Mouse (Mus musculus) embryonic facial prominence, embryonic 15.5 days (tissue): ENCODE results near the gene Akt1s1. TPM values are rescaled to one million over a fixed set of nuclear protein-coding genes. Genes with fewer than 3 reads are reported as not detected.
A peak's percentile ranks its signal among the peaks of the same experiment; 100 is the strongest.
"Not testable (repeated sequence)": the region's sequence is repeated elsewhere in the genome, so short reads cannot be mapped to it uniquely, and the experiment has no call there.

ENCODE experiments used
- ATAC-seq: fragments of 200-750 bp; cut with Nextera tagmentation; 2 replicates; pipeline ENCODE4 v1.8.0; 2017; ENCODE audit warnings: low read depth, moderate TSS enrichment; ENCODE audit not compliant: insufficient number of reproducible peaks, low FRiP score, low TSS enrichment
- H3K27ac ChIP-seq: fragments of 300-500 bp; sonication (generic); replicated peaks from 2 replicates; pipeline ENCODE4 v1.5.1; 2015; ENCODE audit warnings: mild to moderate bottlenecking, inconsistent platforms
- H3K27me3 ChIP-seq: fragments of 300-500 bp; sonication (generic); 2 replicates; pipeline ENCODE4 v1.6.1; 2015; ENCODE audit warnings: inconsistent platforms
- H3K36me3 ChIP-seq: fragments of 300-500 bp; sonication (generic); 2 replicates; pipeline ENCODE4 v1.6.1; 2015; ENCODE audit warnings: mild to moderate bottlenecking, inconsistent platforms
- H3K4me1 ChIP-seq: fragments of 300-500 bp; sonication (generic); 2 replicates; pipeline ENCODE4 v1.6.1; 2015; ENCODE audit warnings: inconsistent platforms
- H3K4me2 ChIP-seq: fragments of 300-500 bp; sonication (generic); replicated peaks from 2 replicates; pipeline ENCODE4 v1.6.1; 2015; ENCODE audit warnings: mild to moderate bottlenecking, inconsistent platforms
- H3K4me3 ChIP-seq: fragments of 300-500 bp; sonication (generic); replicated peaks from 2 replicates; pipeline ENCODE4 v1.5.1; 2015; ENCODE audit warnings: mild to moderate bottlenecking, inconsistent platforms
- H3K9ac ChIP-seq: fragments of 300-500 bp; sonication (generic); 2 replicates; pipeline ENCODE4 v1.6.1; 2015; ENCODE audit warnings: inconsistent platforms
- H3K9me3 ChIP-seq: fragments of 300-500 bp; sonication (generic); replicated peaks from 2 replicates; pipeline ENCODE4 v1.6.1; 2016; ENCODE audit warnings: inconsistent platforms
- WGBS: fragments of 180-500 bp; shearing (Covaris S2); methylation state at CpG from one replicate; pipeline ENCODE4 v1.1.7; 2015; 5-methylcytosine and 5-hydroxymethylcytosine counted together
- polyA plus RNA-seq: library from polyadenylated mRNA; unstranded; fragments of >200 nt; fragmentation: Nextera tagmentation; extraction: Ambion mirVana; gene quantifications from 2 replicates; pipeline ENCODE4 v1.2.1, GENCODE M21; 2015

Akt1s1 gene
- polyA plus RNA-seq, 1 experiment from 2014 or later = 127 TPM

DNA sequence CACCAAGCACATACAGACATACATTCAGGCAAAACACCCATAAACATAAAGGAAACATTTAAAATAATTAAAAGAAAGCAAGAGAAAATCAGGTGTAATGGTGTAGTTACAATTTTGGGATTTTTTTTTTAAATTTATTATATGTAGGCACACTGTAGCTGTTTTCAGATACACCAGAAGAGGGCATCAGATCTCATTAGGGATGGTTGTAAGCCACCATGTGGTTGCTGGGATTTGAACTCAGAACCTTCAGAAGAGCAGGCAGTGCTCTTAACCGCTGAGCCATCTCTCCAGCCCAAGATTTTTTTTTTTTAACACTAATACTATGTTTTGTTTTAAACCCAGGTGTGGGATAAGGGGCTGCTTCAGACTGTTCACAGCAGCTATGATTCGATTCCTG, 23.0 kb downstream of the Akt1s1 start:
- WGBS = 79% methylated on average over 2 of the region's 2 CpGs
- not testable (repeated sequence) for H3K9ac ChIP-seq, H3K9me3 ChIP-seq, ATAC-seq, H3K27me3 ChIP-seq, H3K4me3 ChIP-seq, H3K27ac ChIP-seq, H3K4me2 ChIP-seq
- peaks cover 11% of the 10 kb centered on the region; the same call in 1 of the 2 replicates for H3K36me3 ChIP-seq
- H3K4me1 ChIP-seq = peaks cover 23% of the 10 kb centered on the region

DNA sequence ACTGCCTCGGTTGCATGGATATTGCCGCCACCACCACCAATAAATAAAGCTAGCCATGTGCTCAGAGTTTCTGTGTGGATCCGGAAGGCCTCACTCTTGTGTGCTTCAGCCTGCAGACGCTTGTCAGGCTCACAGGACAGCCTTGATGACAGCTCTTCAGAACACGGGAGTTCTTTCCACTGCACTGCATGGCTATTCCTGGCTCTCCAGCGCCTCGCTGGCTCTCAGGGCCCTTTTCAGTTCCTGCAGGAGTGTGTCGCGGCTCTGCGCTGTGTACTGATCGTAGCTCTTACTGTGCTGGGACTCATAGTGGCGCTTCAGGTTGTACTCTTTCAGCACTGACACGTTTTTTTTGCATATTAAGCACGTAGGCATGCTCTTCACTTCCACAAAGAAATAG, 29.0 kb downstream of the Akt1s1 start:
- H3K27me3 ChIP-seq = no peaks in the 10 kb centered on the region
- WGBS = 90% methylated on average over 14 of the region's 14 CpGs
- ATAC-seq = no peak

DNA sequence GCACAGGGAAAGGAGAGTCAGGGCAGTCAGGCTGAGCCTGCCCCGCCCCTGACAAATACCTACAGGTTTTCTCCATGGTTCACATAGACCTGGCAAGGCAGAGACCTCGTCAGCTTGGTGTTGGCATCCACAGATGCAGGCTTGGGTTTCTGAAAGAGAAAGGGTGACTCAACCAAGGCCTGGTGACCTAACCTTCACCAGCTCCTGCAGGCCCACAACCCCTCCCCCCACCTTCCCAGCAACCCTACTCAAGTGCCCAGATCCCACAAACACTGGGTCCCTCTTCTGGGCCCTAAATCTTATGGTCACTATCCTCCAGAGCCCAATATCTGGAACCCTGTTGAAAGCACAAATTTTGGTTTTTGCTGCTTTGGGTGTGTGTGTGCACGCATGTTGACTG, 34.2 kb downstream of the Akt1s1 start:
- no peak for ATAC-seq
- WGBS = 95% methylated on average over 3 of the region's 3 CpGs

More for the DNA sequence above, 29.0 kb downstream of the Akt1s1 start:
- Histone ChIP-seq H3K36me3 (peaks cover 69% of the 10 kb centered on the region), H3K4me3 (no peak overlapping the region), H3K27ac (no peak overlapping the region), H3K9me3 (no peaks in the 10 kb centered on the region), H3K4me2 (no peak overlapping the region), H3K4me1 (0 out of 2 replicates have a peak, but pooled peaks cover 4% of the 10 kb centered on the region), H3K9ac (no peak overlapping the region)

DNA sequence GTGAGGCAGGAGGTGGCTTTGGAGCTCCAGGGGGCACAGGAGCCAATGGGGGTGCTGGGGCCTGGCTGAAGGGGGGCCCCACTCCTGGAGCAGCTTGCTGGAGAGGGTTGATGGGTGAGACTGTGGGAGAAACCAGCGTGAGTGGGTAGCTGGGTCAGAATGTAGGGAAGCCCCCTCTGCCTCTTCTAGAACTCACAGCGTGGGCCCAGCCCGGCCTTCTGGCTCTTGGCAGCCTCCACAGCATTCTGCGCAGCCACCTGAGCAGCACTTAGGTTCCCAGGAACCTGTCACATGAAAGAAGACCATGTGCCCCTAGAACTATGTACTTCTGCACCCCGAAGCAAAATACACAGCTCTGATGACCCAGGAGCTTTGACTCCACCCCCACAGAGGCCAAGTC, 35.8 kb downstream of the Akt1s1 start:
- Histone ChIP-seq H3K36me3 (peaks cover 86% of the 10 kb centered on the region), H3K9ac (no peak overlapping the region), H3K4me1 (0 out of 2 replicates have a peak, but pooled peaks cover 6% of the 10 kb centered on the region), H3K4me2 (no peak overlapping the region), H3K9me3 (no peaks in the 10 kb centered on the region), H3K27me3 (no peaks in the 10 kb centered on the region), H3K27ac (no peak overlapping the region), H3K4me3 (no peak overlapping the region)
- no peak for ATAC-seq
- 87% methylated on average over 5 of the region's 5 CpGs for WGBS

More for the DNA sequence above, 34.2 kb downstream of the Akt1s1 start:
- H3K36me3 ChIP-seq = peaks cover 87% of the 10 kb centered on the region
- H3K4me2 ChIP-seq = no peak overlapping the region
- no peaks in the 10 kb centered on the region for H3K9me3 ChIP-seq
- no peak overlapping the region for H3K27ac ChIP-seq
- H3K4me3 ChIP-seq = no peak overlapping the region
- no peaks in the 10 kb centered on the region for H3K4me1 ChIP-seq
- no peaks in the 10 kb centered on the region for H3K27me3 ChIP-seq
- no peak overlapping the region for H3K9ac ChIP-seq

DNA sequence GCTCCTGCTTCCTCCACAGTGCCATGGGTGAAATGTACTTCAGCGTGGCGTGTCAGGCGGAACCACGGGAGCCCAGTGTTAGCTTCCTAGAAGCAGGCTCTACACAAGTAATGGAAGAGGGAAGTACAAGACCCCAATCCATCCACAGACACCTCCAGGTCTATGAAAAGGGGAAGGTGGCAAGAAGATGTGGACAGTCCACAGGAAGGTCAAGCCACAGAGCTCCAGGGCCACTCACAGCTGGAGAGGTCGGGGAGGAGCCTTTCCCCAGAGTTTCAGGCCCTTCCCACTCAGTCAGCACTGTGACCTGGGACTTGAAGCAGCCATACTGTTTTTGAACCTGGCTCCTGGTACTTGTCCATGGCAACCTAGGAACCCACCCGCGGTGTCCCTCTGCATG, 38.2 kb downstream of the Akt1s1 start:
- no peak overlapping the region for H3K4me2 ChIP-seq
- H3K27me3 ChIP-seq = no peaks in the 10 kb centered on the region
- no peak overlapping the region for H3K9ac ChIP-seq
- 0 out of 2 replicates have a peak overlapping the region, but pooled peaks have one; percentile 22 for H3K27ac ChIP-seq
- H3K9me3 ChIP-seq = no peaks in the 10 kb centered on the region
- 90% methylated on average over 7 of the region's 7 CpGs for WGBS
- H3K36me3 ChIP-seq = peaks cover 63% of the 10 kb centered on the region
- H3K4me1 ChIP-seq = peaks cover 21% of the 10 kb centered on the region
- ATAC-seq = no peak
- no peak overlapping the region for H3K4me3 ChIP-seq

DNA sequence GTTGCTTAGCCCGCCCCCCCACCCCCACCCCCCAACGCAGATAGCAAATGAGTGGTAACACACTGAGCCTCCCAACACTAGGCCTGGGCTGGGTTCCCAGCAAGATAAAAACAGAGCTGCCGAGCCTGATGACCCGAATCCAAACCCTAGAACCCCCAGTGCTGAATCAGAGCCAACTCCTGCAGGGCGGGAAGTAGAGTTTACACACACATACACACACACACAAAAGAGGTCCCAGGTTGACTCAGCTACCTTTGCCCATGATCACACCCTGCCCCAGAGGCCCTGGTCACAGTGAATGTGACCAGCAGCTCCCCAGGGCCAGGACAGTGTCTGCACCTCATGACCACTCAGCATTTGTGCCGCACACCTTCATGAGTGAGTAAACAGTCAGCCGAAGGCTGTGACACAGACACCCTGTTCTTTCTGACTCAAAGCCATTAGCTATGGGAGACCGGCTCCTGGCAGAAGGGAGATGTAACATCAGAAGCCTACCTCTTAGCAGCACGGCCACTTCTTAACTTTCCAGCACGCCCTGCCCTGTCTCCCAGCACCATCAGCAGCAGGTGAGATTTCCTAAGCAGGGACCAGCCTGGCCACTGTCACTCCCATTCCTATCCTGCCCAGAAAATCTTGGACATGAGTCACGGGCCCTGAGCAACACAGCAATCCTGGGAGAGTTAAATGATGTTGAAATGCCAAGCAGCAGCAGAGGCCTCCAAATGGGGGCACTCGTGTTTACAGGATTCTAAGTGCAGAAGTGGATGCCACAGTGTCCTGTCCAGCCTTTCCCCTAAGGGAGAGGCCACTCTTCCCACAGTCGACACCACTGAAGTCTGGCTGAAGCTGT, 39.7 kb downstream of the Akt1s1 start:
- 88% methylated on average over 13 of the region's 13 CpGs for WGBS
- H3K27me3 ChIP-seq = no peaks in the 10 kb centered on the region
- H3K4me1 ChIP-seq = peaks cover 26% of the 10 kb centered on the region
- no peak overlapping the region for H3K4me3 ChIP-seq
- no peak for ATAC-seq
- H3K36me3 ChIP-seq = peaks cover 49% of the 10 kb centered on the region
- H3K9ac ChIP-seq = no peak overlapping the region
- no peak overlapping the region for H3K4me2 ChIP-seq
- H3K9me3 ChIP-seq = no peaks in the 10 kb centered on the region
- H3K27ac ChIP-seq = no peak overlapping the region

DNA sequence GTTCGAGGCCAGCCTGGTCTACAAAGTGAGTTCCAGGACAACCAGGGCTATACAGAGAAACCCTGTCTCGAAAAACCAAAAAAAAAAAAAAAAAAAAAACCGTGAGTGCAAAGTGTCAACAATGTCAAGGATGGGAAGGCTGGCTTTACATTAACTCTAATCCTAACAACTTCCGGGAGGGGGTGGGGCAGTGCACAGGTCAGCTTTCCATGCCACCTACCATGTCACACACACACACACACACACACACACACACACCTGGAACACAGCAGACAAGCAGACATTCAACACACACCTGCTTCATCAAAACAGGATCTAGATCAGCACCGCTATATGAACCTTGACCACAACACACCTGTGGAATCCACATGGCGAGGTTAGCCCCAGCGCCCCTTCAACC, 41.4 kb downstream of the Akt1s1 start:
- ATAC-seq = no peak
- WGBS = 82% methylated on average over 6 of the region's 7 CpGs

DNA sequence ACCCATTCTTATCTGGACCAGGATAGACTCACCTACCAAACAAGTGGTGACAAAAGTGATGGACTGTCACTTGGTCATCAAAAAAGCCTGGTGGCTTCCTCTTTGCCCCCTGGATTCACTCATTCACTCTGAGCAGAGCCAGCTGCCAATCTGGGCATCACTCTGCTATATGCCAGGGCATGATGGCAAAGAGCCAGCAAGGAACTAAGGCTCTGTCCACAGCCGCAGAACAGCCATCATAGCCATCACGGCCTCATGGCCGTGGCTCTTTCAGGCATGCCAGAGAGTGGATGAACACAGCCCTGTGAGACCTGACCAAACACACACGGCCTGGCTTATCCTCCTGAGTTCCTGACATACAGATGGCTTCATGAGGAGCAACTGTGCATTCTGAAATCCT, 41.9 kb downstream of the Akt1s1 start:
- no peak for ATAC-seq
- no peak overlapping the region for H3K27ac ChIP-seq
- H3K9ac ChIP-seq = peak overlapping the region; percentile 66; the same call in 1 of the 2 replicates
- 78% methylated on average over 4 of the region's 4 CpGs for WGBS
- no peaks in the 10 kb centered on the region for H3K27me3 ChIP-seq
- H3K4me1 ChIP-seq = peaks cover 34% of the 10 kb centered on the region
- H3K4me2 ChIP-seq = peak overlapping the region; percentile 69
- peaks cover 30% of the 10 kb centered on the region for H3K36me3 ChIP-seq
- no peaks in the 10 kb centered on the region for H3K9me3 ChIP-seq
- H3K4me3 ChIP-seq = peak overlapping the region; percentile 78

More for the DNA sequence above, 41.4 kb downstream of the Akt1s1 start:
- Histone ChIP-seq H3K27ac (no peak overlapping the region), H3K4me1 (peaks cover 31% of the 10 kb centered on the region), H3K9me3 (no peaks in the 10 kb centered on the region), H3K4me3 (peak overlapping the region; percentile 78; the same call in 1 of the 2 replicates), H3K9ac (no peak overlapping the region), H3K4me2 (no peak overlapping the region), H3K27me3 (no peaks in the 10 kb centered on the region), H3K36me3 (peaks cover 35% of the 10 kb centered on the region)

DNA sequence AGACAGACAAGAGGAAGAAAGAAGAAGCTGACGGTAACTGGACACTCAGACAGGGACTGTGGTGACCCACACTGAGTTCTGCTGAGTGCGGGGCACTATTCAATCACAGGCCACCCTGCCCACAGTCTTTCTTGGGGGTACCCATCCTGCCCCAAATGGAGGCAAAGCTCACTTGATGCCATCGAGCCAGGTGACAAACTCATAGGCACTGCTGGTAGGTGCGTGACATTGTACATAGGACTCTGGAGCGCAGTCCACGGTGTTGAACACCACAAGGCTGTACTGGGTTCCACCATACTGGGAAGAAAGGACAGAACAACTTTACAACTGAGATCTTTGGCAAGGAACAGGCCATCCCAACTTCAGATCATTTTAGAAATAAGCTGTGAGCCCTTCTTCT, 42.8 kb downstream of the Akt1s1 start:
- Histone ChIP-seq H3K36me3 (peaks cover 25% of the 10 kb centered on the region), H3K4me3 (peak overlapping the region; percentile 78), H3K4me2 (peak overlapping the region; percentile 69), H3K9me3 (no peaks in the 10 kb centered on the region), H3K27ac (peak overlapping the region; percentile 100; the same call in 1 of the 2 replicates), H3K27me3 (no peaks in the 10 kb centered on the region), H3K9ac (peak overlapping the region; percentile 66), H3K4me1 (peaks cover 39% of the 10 kb centered on the region)
- WGBS = 12% methylated on average over 6 of the region's 6 CpGs
- ATAC-seq = no peak

DNA sequence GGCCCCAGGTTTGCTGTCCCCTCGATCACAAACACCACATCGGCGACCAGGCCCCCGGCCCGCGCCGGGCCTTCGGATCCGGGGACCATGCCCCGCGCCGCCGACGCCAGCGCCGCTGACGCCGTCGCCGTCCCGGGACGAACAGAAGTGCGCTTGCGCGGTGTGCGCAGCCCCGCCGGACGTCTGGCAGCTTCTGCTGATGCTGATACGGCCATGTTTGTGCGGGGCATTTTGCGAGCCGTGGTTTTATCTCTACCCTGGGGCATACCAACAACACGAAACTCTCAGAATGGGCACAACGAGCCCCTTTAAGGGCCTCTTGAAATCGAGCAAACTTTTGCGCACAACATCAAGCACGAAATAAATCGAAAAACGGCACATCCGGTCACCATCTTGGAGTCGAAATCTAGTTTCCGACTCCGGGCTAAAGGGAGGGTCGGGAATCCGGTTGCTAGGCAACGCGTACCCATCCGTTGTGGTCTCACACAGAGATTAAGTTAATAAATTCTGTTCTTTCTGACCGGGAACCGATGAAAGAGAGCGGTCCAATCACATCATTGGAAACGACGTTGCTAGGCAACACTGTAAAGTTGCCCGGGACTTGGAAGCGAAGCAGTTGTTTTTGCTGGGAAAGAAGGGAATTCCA, 43.6 kb downstream of the Akt1s1 start, which contains the start of gene Med25:
Gene Med25, minus strand, starts transcription at position 437 of the 646 bp plus-strand sequence.
- peaks cover 47% of the 10 kb centered on the region for H3K4me1 ChIP-seq
- H3K4me2 ChIP-seq = peak within 1 kb of the TSS; percentile 69
- under 1% methylated on average over 56 of the region's 56 CpGs for WGBS
- no peaks in the 10 kb centered on the region for H3K27me3 ChIP-seq
- peak within 1 kb of the TSS; percentile 78 for H3K4me3 ChIP-seq
- no peaks in the 10 kb centered on the region for H3K9me3 ChIP-seq
- peak within 1 kb of the TSS; percentile 100 for H3K27ac ChIP-seq
- peak within 1 kb of the TSS; percentile 66 for H3K9ac ChIP-seq
- H3K36me3 ChIP-seq = peaks cover 17% of the 10 kb centered on the region
- ATAC-seq = peak; percentile 83

DNA sequence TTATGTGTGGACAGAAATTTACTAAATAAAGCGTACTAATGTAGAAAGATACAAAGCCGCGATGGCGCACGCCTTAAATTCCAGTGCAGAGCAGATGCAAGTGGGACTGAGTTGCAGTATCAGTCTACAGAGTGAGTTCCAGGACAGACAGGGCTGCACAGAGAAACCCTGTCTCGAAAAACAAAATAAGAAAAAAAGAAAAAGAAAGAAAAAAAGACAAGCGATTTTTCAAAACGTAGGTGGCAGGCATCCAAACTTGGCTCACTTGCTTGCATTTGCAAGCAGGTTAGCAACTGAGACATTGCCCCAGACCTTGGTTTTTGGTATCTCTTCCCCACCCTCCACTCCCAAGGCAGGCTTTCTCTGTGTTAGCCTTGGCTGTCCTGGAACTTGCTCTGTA, 44.4 kb downstream of the Akt1s1 start:
- Histone ChIP-seq H3K4me3 (peak overlapping the region; percentile 78), H3K27me3 (no peaks in the 10 kb centered on the region), H3K36me3 (peaks cover 14% of the 10 kb centered on the region), H3K9ac (no peak overlapping the region), H3K27ac (peak overlapping the region; percentile 100), H3K9me3 (no peaks in the 10 kb centered on the region), H3K4me1 (peaks cover 52% of the 10 kb centered on the region), H3K4me2 (peak overlapping the region; percentile 69)
- ATAC-seq = no peak
- 16% methylated on average over 8 of the region's 8 CpGs for WGBS
